Mouse (Mus musculus) embryonic fibroblast, embryonic 13.5 days (primary cell): ENCODE measurements around the gene Cldn9.

Source experiments
- CTCF ChIP-seq: IDR thresholded peaks from 2 replicates; pipeline ENCODE4 v1.5.1; 2011; ENCODE audit warnings: mild to moderate bottlenecking, control low read depth, low read length, moderate library complexity, borderline replicate concordance; ENCODE audit not compliant: insufficient read depth
- POLR2A ChIP-seq: IDR thresholded peaks from 2 replicates; pipeline ENCODE4 v1.6.1; 2011; ENCODE audit warnings: low read depth, mild to moderate bottlenecking, control low read depth, low read length, moderate library complexity

GRCm38 (mm10) chr17:23661526-23661925, 22.3 kb downstream of the Cldn9 start:
- peak; percentile 34 for TF ChIP-seq CTCF
- no peak for TF ChIP-seq POLR2A
